Mouse (Mus musculus): Measurements from ENCODE around the gene Gnaz. TPM values are rescaled to one million over a fixed set of nuclear protein-coding genes. Genes with fewer than 3 reads are reported as not detected.

Gnaz gene
- polyA plus RNA-seq, 1 experiment, result 2.4 TPM

- no peaks in the 10 kb centered on the region for H3K36me3 ChIP-seq (ENCODE audit: control insufficient read depth, insufficient read depth, low read length)
- no peak overlapping the region for H3K4me3 ChIP-seq (ENCODE audit: control insufficient read depth, low read depth, low read length)
- TF ChIP-seq CTCF (IDR thresholded peaks at IDR 0.05; ENCODE audit: control insufficient read depth, insufficient read depth, insufficient replicate concordance, low read depth, low read length) (no peak), POLR2A (IDR thresholded peaks at IDR 0.05; ENCODE audit: control insufficient read depth, low read depth, low read length) (no peak)
- peaks cover 8% of the 10 kb centered on the region for H3K4me1 ChIP-seq (ENCODE audit: control insufficient read depth, insufficient read depth, low read length)
- no peaks in the 10 kb centered on the region for H3K27me3 ChIP-seq (ENCODE audit: control insufficient read depth, insufficient read depth, low read length)
- no peak overlapping the region for H3K27ac ChIP-seq (ENCODE audit: control insufficient read depth, insufficient read depth, low read depth, low read length)
Observed at GRCm38 (mm10) chr10:75055672-75056071, 88.7 kb downstream of the Gnaz start.

GRCm38 (mm10) chr10:75056255-75056654 is 89.3 kb downstream of the Gnaz start:
- no peak overlapping the region for H3K27ac ChIP-seq (ENCODE audit: control insufficient read depth, insufficient read depth, low read depth, low read length)
- TF ChIP-seq CTCF (IDR thresholded peaks at IDR 0.05; ENCODE audit: control insufficient read depth, insufficient read depth, insufficient replicate concordance, low read depth, low read length), result no peak
- no peak for TF ChIP-seq POLR2A (IDR thresholded peaks at IDR 0.05; ENCODE audit: control insufficient read depth, low read depth, low read length)
- H3K36me3 ChIP-seq (ENCODE audit: control insufficient read depth, insufficient read depth, low read length), result no peaks in the 10 kb centered on the region
- no peak overlapping the region for H3K4me3 ChIP-seq (ENCODE audit: control insufficient read depth, low read depth, low read length)
- no peaks in the 10 kb centered on the region for H3K27me3 ChIP-seq (ENCODE audit: control insufficient read depth, insufficient read depth, low read length)
- H3K4me1 ChIP-seq (ENCODE audit: control insufficient read depth, insufficient read depth, low read length), result peaks cover 13% of the 10 kb centered on the region

GRCm38 (mm10) chr10:75058336-75058735 is 91.4 kb downstream of the Gnaz start:
- no peak overlapping the region for H3K27ac ChIP-seq (ENCODE audit: control insufficient read depth, insufficient read depth, low read depth, low read length)
- no peaks in the 10 kb centered on the region for H3K36me3 ChIP-seq (ENCODE audit: control insufficient read depth, insufficient read depth, low read length)
- H3K27me3 ChIP-seq (ENCODE audit: control insufficient read depth, insufficient read depth, low read length), result no peaks in the 10 kb centered on the region
- TF ChIP-seq POLR2A (IDR thresholded peaks at IDR 0.05; ENCODE audit: control insufficient read depth, low read depth, low read length), result no peak
- no peak for TF ChIP-seq CTCF (IDR thresholded peaks at IDR 0.05; ENCODE audit: control insufficient read depth, insufficient read depth, insufficient replicate concordance, low read depth, low read length)
- H3K4me1 ChIP-seq (ENCODE audit: control insufficient read depth, insufficient read depth, low read length), result peaks cover 20% of the 10 kb centered on the region
- no peak overlapping the region for H3K4me3 ChIP-seq (ENCODE audit: control insufficient read depth, low read depth, low read length)

GRCm38 (mm10) chr10:75058761-75059395 is 91.9 kb downstream of the Gnaz start:
- Histone ChIP-seq H3K36me3 (ENCODE audit: control insufficient read depth, insufficient read depth, low read length) (no peaks in the 10 kb centered on the region), H3K4me3 (ENCODE audit: control insufficient read depth, low read depth, low read length) (no peak overlapping the region), H3K27me3 (ENCODE audit: control insufficient read depth, insufficient read depth, low read length) (no peaks in the 10 kb centered on the region), H3K27ac (ENCODE audit: control insufficient read depth, insufficient read depth, low read depth, low read length) (no peak overlapping the region), H3K4me1 (ENCODE audit: control insufficient read depth, insufficient read depth, low read length) (peaks cover 20% of the 10 kb centered on the region)
- no peak for TF ChIP-seq CTCF (IDR thresholded peaks at IDR 0.05; ENCODE audit: control insufficient read depth, insufficient read depth, insufficient replicate concordance, low read depth, low read length)
- TF ChIP-seq POLR2A (IDR thresholded peaks at IDR 0.05; ENCODE audit: control insufficient read depth, low read depth, low read length), result no peak

- H3K4me1 ChIP-seq (ENCODE audit: control insufficient read depth, insufficient read depth, low read length), result peaks cover 20% of the 10 kb centered on the region
- no peak overlapping the region for H3K27ac ChIP-seq (ENCODE audit: control insufficient read depth, insufficient read depth, low read depth, low read length)
- no peaks in the 10 kb centered on the region for H3K27me3 ChIP-seq (ENCODE audit: control insufficient read depth, insufficient read depth, low read length)
- no peaks in the 10 kb centered on the region for H3K36me3 ChIP-seq (ENCODE audit: control insufficient read depth, insufficient read depth, low read length)
- no peak for TF ChIP-seq POLR2A (IDR thresholded peaks at IDR 0.05; ENCODE audit: control insufficient read depth, low read depth, low read length)
- peak; percentile 52; the same call in 1 of the 2 replicates for TF ChIP-seq CTCF (IDR thresholded peaks at IDR 0.05; ENCODE audit: control insufficient read depth, insufficient read depth, insufficient replicate concordance, low read depth, low read length)
- H3K4me3 ChIP-seq (ENCODE audit: control insufficient read depth, low read depth, low read length), result no peak overlapping the region
Observed at GRCm38 (mm10) chr10:75059396-75059795, 92.4 kb downstream of the Gnaz start.

- Histone ChIP-seq H3K4me3 (ENCODE audit: control insufficient read depth, low read depth, low read length) (peak within 1 kb of the TSS; percentile 90), H3K27me3 (ENCODE audit: control insufficient read depth, insufficient read depth, low read length) (no peaks in the 10 kb centered on the region), H3K27ac (ENCODE audit: control insufficient read depth, insufficient read depth, low read depth, low read length) (peak within 1 kb of the TSS; percentile 39), H3K4me1 (ENCODE audit: control insufficient read depth, insufficient read depth, low read length) (peaks cover 21% of the 10 kb centered on the region), H3K36me3 (ENCODE audit: control insufficient read depth, insufficient read depth, low read length) (no peaks in the 10 kb centered on the region)
- TF ChIP-seq CTCF (IDR thresholded peaks at IDR 0.05; ENCODE audit: control insufficient read depth, insufficient read depth, insufficient replicate concordance, low read depth, low read length), result no peak
- TF ChIP-seq POLR2A (IDR thresholded peaks at IDR 0.05; ENCODE audit: control insufficient read depth, low read depth, low read length), result no peak
Observed at GRCm38 (mm10) chr10:75060217-75060842, 93.4 kb downstream of the Gnaz start, which contains the start of gene Bcr. TSS of gene Bcr (plus strand) at chr10:75060592.

GRCm38 (mm10) chr10:75060843-75061235 is 93.9 kb downstream of the Gnaz start:
- Histone ChIP-seq H3K36me3 (ENCODE audit: control insufficient read depth, insufficient read depth, low read length) (no peaks in the 10 kb centered on the region), H3K4me1 (ENCODE audit: control insufficient read depth, insufficient read depth, low read length) (peaks cover 26% of the 10 kb centered on the region), H3K27ac (ENCODE audit: control insufficient read depth, insufficient read depth, low read depth, low read length) (peak overlapping the region; percentile 39), H3K4me3 (ENCODE audit: control insufficient read depth, low read depth, low read length) (peak overlapping the region; percentile 90), H3K27me3 (ENCODE audit: control insufficient read depth, insufficient read depth, low read length) (no peaks in the 10 kb centered on the region)
- TF ChIP-seq POLR2A (IDR thresholded peaks at IDR 0.05; ENCODE audit: control insufficient read depth, low read depth, low read length) (no peak), CTCF (IDR thresholded peaks at IDR 0.05; ENCODE audit: control insufficient read depth, insufficient read depth, insufficient replicate concordance, low read depth, low read length) (no peak)

Data from testis, adult 2 months (tissue).